Mouse (Mus musculus): Measurements from ENCODE around the gene Asb15. TPM values are rescaled to one million over a fixed set of nuclear protein-coding genes. Genes with fewer than 3 reads are reported as not detected.

The Asb15 gene
- total RNA-seq, 2 experiments from 2014 or later = 20.1 to 22.7 TPM

DNA sequence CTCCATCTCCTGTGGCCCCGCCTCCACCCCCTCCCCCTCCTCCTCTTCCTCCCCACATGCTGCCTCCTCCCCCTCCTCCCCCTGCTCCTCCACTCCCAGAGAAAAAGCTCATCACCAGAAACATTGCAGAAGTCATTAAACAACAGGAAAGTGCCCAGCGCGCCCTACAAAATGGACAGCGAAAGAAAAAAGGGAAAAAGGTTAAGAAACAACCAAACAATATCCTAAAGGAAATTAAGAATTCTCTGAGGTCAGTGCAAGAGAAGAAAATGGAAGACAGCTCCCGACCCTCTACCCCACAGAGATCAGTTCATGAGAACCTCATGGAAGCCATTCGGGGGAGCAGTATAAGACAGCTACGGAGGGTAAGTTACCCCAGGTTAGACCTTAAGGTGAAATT is 76.3 kb downstream of the Asb15 start:
- intact Hi-C loops (cut with DNase I) = no loop called here
- no peak for DNase-seq

DNA sequence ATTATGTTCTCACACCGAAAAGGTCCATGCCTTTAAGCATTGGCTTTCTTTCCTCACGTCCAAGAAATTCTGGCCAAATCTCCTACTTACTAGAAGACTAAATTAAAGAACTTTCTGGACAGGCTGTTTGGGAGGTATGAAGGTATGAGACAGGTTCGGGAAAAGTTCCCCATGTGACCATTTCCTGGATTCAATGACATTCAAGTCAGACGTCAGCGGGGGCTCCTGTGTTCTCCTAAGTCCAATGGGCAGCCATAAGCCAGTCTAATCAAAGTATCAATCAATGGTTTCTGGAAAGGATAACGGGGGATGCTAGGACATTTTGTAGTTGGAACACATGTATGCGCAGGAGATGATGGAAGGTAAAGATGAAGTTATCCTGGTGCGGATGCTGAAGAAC is 77.7 kb downstream of the Asb15 start:
- no peak for DNase-seq
- intact Hi-C loops (cut with DNase I) = no loop called here

DNA sequence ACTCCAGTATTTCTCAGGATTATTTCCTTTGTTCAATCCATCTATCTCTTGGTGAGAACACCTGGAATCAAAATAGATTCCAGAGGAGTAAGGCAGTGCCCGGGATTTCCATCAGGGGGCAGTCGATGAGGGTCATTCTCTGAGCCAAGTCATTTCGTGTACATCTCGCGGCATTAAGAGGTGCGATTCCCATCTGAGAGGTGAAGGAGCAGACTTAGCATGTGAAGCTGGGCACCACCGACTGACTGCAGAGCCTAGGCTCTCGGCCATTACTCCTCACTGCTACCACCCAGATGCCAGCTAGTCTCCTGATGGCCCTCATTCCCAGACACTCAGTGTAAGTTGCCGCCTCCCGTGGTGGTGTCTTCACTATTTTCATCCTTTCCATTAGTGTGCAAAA is 78.6 kb downstream of the Asb15 start:
- peak; percentile 35 to 43 for DNase-seq
- intact Hi-C loops (cut with DNase I) = no loop called here

DNA sequence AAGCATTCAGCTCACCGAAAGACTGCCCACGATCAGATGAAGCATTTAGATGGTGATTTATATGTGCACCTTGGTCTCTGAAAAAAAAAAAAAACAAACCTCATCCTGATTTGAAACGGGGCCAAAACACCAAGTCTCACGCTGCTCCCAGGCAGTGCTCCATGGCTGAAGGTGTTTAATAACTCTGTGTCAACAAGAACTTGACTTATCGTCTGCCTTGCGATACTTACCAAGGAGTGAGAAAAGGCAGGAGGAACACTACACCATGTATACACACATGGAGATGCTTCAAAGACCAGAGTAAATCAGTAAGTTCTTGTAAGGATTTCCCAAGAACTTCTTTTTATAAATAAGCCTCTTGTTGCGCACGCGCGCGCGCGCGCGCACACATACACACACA is 79.6 kb downstream of the Asb15 start:
- no peak for DNase-seq
- intact Hi-C loops (cut with DNase I) = no loop called here

DNA sequence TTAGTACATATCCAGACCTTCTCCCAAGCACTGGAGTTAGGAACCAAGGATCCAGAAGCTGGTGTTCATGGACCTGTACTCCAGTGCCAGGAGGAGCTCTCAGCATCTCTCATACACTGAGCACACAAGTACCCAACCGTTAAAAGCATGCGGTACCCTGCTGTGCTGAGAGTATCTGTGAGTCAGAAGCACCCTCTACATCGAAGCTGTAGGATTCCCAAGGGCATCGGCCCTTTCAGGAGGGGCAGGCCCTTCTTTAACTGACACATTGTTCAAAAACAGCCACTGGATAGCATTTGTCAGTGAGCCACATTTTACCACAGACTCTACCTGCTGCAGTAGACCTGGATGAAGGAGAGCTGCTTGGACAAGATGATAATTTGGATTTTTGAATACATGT is 80.2 kb downstream of the Asb15 start:
- intact Hi-C loops (cut with DNase I) = no loop called here

DNA sequence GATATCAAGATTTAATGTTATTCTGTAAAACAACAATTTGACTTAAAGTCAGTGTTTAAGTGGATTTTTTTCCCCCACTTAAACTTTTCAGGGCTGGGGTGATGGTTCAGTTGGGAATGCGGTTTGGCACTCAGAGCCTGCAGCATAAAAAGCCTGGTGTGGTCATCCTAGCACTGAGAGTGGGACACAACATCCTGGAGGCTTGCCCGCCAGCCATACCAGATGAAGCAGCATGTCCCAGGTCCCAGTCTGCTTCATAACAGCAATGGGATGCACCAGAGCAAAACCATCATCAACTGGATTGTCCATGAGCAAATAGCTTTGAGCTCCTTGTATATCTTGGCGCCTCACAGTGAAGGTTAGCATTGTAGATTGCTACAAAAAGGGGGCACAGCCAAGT is 80.7 kb downstream of the Asb15 start:
- DNase-seq = no peak

More for the DNA sequence above, 80.2 kb downstream of the Asb15 start:
- DNase-seq = no peak

DNA sequence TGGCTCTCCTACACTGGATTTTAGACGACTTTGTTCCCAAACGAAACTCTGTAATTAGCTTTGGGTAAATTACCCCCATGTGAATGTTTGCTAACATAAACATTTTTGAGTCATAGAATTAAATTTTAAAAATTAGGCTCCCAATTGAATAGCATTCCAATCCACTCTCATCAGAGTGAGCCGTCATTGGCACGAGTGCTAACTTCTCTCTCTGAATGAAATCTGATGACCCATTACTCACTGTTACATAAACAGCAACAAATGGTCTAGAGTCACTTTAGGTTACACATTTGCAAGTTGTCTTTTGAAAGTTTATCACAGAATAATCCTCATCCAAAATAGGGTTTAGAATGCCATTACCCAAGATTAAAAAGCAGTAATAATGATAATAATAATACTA is 81.6 kb downstream of the Asb15 start:
- intact Hi-C loops (cut with DNase I) = no loop called here
- DNase-seq = no peak

More for the DNA sequence above, 80.7 kb downstream of the Asb15 start:
- intact Hi-C loops (cut with DNase I) = no loop called here

DNA sequence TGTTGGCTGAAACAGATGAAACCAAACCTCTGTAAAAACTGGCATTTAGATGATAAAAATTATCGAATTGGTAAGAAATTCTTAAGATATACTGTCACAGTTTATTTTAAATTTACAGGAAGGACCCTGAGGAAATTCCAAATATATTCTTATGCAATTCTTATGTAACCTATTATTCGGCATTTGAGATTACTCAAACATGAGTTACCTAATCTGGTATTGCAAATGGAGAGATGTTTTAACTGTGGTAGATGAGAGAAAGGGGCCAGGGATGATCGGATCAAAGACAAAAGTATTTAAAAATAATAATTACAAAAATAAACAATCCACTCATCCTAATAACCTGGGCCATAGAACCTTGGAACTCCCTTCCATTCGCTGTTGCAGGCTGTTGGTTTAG is 82.4 kb downstream of the Asb15 start:
- intact Hi-C loops (cut with DNase I) = no loop called here
- no peak for DNase-seq

DNA sequence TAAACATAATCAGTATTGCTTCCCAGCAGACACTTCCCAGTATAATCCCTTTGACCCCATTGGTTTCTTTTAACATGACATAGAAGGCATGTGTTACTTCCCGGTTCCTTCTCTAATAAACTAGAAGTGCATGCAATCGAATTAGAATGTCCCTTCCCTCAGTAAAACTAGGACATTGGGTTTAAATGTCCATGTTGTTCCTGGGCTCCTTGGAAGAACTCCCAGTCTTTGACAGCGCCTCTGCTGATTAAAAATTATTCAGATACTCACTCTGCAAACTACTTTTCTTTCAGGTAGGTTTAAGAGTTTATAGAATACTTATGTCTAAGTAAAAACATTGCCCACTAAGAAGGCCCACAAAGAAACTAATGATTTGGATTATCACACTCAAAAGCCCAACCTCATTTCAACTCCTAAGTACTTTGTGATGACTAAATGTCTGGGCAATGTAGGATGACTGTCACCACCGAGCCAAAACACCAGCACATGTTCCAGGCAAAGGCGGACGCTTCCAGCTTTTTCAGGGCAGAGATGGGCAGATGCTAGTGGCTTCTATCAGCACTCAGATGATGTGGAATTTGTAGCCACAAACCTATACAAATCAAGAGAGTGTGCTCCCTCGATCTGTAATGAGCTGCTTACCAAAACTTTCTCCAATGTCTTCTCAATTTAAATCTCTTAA is 84.3 kb downstream of the Asb15 start:
- DNase-seq = peak in 1 of 2 experiments; percentile 69
- intact Hi-C loops (cut with DNase I) = no loop called here

DNA sequence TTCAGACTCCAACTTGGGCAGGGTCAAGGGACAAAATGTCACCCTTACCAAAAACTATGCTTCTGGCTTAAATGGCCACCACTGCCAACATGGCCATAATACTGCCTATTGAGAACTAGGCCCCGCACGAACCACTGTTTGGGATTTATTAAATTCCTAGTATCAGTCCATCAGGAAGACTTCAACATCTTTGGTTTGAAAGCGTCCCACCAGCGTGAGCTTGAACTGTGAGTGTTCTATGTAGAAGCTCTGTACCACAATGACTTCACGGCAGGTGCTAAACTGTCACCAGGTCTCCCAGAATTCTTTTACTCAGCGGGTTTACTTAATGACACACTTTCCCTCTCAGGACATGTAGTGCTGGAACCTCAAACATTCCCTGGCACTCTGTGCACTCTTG is 85.4 kb downstream of the Asb15 start:
- DNase-seq = no peak
- intact Hi-C loops (cut with DNase I) = no loop called here

DNA sequence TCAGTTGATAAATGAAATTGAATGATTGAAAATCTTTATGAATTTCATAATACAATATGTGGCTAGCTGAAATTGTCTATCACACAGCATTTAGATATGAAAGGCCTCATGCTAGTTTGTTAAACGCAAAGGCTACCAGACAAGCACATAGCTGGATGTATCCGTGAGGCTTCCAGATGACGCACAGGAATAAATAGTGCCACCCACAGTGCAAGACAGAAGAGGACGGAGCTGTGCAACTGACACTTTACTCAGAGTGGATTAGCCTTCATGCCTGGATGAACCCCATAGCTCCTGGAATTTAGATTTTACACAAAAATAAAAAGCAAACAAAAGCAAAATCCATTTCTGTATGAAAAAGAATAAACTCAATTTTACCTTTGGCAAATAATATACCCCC is 86.0 kb downstream of the Asb15 start:
- intact Hi-C loops (cut with DNase I) = no loop called here
- DNase-seq = no peak

DNA sequence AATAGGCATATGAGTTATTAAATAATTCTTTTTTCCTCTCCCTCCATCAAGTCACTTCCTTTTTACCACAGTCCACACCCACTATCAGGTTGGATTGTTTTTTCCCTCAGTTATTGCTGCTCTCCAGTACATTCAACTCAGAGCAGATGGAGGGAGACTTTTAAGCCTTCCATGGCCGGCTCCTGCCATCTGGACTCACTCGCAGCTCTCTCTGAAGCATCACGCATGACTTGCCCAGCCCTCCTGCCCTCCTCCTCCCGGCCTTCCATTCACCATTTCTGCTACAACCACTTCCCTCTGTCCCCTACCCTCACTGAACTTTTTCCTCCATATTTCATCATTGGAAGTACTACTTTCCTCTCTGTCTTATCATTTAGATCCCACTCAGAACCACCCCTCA is 88.8 kb downstream of the Asb15 start:
- DNase-seq = no peak
- intact Hi-C loops (cut with DNase I) = no loop called here

DNA sequence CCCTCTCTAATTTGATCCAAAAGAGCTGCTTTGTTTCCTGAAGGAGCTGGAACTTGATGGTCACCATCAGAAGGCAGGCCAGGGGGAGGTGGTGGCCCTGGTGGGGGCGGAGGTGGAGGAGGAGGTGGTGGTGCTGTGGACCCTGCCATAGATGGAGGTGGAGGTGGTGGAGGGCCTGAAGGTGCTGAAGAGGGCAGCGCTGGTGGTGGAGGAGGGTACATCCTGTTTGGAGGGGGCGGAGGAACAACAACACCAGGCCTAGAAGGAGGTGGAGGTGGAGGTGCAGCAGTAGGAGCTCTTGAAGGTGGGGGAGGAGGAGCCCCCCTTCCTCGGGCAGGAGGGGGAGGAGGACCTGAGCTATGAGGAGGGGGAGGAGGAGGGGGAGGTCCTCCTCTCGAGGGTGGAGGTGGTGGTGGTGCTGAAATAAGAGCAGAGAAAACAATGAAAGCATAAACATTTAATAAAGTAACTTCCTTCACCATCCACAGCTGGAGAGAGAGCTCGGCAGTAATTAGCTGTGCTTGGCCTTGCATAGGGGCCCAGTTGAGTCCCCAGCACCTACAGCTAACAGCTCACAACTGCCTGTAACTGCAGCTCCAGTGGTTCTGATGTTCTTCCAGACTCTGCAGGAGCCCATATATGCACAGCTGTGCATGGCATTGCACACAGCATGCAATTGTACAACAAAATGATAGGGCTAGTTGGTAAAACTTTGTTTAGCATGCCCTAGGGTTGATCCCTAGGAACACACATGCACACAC is 91.5 kb downstream of the Asb15 start:
- intact Hi-C loops (cut with DNase I) = no loop called here
- no peak for DNase-seq

DNA sequence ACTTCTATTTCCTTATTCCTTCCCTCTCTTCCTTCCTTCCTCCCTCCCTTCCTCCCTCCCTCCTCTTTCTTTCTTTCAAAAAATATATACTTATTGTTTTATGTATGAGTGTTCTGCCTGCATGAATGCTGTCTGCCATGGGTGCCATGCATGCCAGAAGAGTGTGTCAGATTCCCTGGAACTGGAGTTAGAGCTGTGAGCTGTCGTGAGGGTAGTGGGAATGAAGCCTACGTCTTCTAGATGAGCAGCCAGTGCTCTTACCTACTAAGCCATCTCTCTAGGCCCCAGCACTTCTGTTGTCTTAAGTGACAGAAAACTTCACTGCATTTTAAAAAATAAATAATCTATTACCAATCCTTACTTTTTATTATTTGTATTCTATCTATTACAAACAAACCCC is 93.0 kb downstream of the Asb15 start:
- intact Hi-C loops (cut with DNase I) = no loop called here
- no peak for DNase-seq

DNA sequence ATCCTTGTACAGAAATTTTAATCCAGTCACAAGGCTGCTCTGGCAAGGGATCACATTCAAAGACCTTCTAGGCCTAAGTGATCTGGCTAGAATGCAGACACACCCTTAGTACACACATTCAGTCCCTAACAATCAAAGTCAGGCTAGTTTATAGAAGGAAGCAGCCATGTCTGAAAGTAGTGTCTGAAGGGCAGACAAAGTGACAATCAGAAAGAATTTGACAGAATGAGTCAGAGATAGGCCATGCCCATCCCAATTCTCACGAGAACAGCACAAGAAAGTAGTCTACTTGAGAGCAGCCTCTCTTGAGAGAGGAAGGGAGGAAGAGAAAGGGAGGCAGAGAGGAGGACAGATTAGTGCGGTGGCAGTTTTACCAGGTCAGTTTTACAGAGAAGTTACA is 94.2 kb downstream of the Asb15 start:
- intact Hi-C loops (cut with DNase I) = no loop called here
- no peak for DNase-seq

Other genes with a start within 250 kb of the Asb15 start
- gene Iqub, start 13.1 kb upstream of the Asb15 start, total RNA-seq (2021) = under 1 TPM; 0.17 to 0.25 TPM
- 1,000 to 10,000 TPM; 1,040 to 1,065 TPM for gene Ndufa5, start 131 bp upstream of the Asb15 start, total RNA-seq (2021)
- 100 to 1,000 TPM; 278 to 346 TPM for gene Lmod2, start 69.6 kb downstream of the Asb15 start, total RNA-seq (2021)
- 10 to 100 TPM; 35.1 to 36.4 TPM for gene Wasl, start 136.9 kb downstream of the Asb15 start, total RNA-seq (2021)
- gene Hyal6, start 205.1 kb downstream of the Asb15 start, total RNA-seq (2021) = not detected
- gene Hyal4, start 220.2 kb downstream of the Asb15 start, total RNA-seq (2021) = not detected

Measured in heart, postnatal 10 days (tissue).